Mouse (Mus musculus): ENCODE results near the gene Bud23.

DNA sequence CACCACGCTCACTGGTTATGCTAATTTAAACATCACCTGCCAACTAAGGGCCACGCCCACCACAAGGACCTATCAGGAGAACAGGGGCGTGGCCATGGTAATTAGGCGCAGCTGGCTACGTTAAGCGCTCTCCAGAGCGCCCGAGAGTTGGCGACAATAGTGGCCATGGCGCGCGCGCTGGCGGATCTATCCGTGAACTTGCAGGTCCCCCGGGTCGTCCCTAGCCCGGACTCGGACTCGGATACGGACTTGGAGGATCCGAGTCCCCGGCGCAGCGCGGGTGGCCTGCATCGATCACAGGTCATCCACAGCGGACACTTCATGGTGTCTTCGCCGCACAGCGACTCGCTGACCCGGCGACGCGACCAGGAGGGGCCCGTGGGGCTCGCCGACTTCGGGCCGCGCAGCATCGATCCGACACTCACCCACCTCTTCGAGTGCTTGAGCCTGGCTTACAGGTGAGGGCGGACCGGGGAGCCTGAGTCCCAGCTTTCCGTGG lies 42.0 kb upstream of the Bud23 start:
- TF ChIP-seq POLR2A (IDR thresholded peaks at IDR 0.05; ENCODE audit: low read depth, low read length) (no peak), CTCF (IDR thresholded peaks at IDR 0.05; ENCODE audit: borderline replicate concordance, insufficient read depth, low read length) (no peak)
